Mouse (Mus musculus) lung, postnatal 0 days (tissue): ENCODE data around the gene Adcy7.

Source experiments
- CTCF ChIP-seq: IDR thresholded peaks from 2 replicates; pipeline ENCODE4 v1.5.1; 2016; ENCODE audit warnings: antibody characterized with exemption, mild to moderate bottlenecking
- EP300 ChIP-seq: IDR thresholded peaks from 2 replicates; pipeline ENCODE4 v1.6.1; 2016; ENCODE audit warnings: antibody characterized with exemption, mild to moderate bottlenecking, control low read depth

DNA sequence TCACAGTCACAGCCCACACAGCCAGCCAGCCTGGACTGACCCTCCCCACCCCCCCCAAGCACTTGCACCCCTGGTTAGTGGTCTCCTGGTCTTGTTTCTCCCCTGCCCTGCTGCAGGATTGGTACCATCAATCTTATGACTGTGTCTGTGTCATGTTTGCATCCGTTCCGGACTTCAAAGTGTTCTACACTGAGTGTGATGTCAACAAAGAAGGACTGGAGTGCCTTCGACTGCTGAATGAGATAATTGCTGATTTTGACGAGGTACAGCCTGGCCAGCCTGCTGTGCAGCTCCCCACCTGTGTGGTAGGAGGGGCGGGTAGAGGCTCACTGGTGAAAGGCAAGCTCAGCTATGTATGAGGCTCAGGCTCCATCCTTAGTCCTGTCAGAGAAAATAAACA lies 53.0 kb downstream of the Adcy7 start:
- no peak for TF ChIP-seq EP300
- TF ChIP-seq CTCF = no peak
